Mouse (Mus musculus): Measurements from ENCODE around the gene Pfas.
"Not testable (repeated sequence)": the region's sequence is repeated elsewhere in the genome, so short reads cannot be mapped to it uniquely, and the experiment has no call there.

Gene Pfas

DNA sequence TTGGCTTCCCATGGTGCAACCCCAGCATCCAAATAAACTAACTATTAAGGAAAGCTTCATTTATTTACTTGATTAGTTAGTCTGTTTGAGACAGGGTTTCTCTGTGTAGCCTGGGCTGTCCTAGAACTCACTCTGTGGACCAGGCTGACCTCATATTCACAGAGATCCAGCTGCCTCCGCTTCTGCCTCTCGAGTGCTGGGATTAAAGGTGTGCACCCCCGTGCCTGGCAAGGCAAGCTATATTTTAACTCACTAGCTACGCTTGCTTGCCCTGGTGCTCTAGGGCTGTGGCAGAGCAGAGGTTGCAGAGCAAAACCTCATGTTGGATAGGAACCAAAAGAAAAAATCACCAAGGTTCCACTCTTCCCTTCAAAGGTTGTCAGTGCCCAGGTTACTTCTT lies 67.7 kb downstream of the Pfas start:
- no peak for DNase-seq (ENCODE audit: low spot score in 2 of 2)

DNA sequence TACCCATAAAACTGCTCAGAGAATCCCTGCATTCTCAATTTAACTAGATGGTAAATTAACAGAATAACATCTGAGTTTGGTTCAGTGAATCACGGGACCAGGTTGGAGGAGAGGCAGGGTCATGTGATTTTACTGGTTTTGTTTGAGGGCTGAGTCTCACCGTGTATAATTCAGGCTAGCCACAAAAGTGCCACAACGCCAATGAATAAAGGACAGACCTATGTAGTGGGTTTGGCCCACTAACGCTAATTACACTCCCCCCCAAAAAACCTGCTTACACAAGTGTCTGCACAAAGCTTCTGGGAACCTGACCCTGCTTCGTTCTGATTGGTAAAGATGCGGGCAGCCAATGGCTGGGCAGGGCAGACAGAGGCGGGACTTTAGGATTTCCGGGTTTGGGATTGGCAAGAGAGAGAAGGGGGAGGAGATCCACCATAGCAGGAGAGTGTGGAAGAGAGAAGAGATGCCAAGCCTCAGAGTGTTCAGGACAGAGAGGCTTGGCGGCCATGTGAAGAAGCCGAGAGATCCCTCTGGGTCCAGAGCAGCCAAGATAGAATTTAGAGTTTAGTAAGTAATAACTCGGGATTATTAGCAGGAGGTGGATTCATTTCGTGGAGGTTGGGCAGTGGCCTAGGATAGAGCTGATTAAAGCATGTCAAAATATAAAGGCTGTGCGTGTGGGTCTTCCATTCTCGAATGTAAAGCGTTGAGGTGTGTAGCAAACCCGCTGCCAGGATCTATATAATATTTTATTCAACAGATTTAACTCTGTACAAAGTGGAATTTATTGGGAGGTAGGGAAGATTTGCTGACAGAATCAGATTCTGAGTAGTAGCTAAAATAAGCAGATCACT lies 68.6 kb downstream of the Pfas start:
- peak; percentile 83 to 94 for DNase-seq (ENCODE audit: low spot score in 2 of 2)

DNA sequence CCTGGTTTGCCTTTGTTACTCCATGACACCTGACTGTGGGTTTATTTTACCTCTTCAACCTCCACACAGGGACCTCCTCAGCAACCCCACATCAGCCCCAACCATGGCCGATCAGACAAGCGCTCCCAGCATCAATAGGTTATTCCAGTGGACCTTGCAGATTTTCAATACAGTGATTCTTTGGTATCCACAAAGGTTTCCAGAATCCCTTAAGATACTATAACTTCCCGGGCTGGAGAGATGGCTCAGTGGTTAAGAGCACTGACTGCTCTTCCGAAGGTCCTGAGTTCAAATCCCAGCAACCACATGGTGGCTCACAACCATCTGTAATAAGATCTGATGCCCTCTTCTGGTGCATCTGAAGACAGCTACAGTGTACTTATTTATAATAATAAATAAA lies 71.3 kb downstream of the Pfas start:
- not testable (repeated sequence) for DNase-seq (ENCODE audit: low spot score in 2 of 2)

All from left cerebral cortex, adult 9 months (tissue).